Mouse (Mus musculus) gastrocnemius, adult 18-20 months (tissue): ENCODE measurements around the gene Jade1. TPM values are rescaled to one million over a fixed set of nuclear protein-coding genes. Genes with fewer than 3 reads are reported as not detected.
A peak's percentile ranks its signal among the peaks of the same experiment; 100 is the strongest.

Experiments
- DNase-seq: peaks from one replicate; pipeline ENCODE4 v3.0.0; 2021; ENCODE audit warnings: low spot score
- long read RNA-seq, 2 experiments: library from polyadenylated mRNA; stranded (forward); transcript quantifications; one replicate each; pipeline ENCODE4 v2.0.0; 2021
- total RNA-seq, 2 experiments: library from RNA; stranded (reverse); gene quantifications; 2 replicates each; pipeline ENCODE4 v1.2.3; 2021

Gene Jade1
- 10 to 100 TPM; 17.7 to 19.4 TPM for total RNA-seq
- long read RNA-seq, experiment 1, full-length matches to known transcripts: 10 of 14 reads
- long read RNA-seq, experiment 1, partial matches to known transcripts: 2 of 14 reads
- long read RNA-seq, experiment 1, other reads (novel, unspliced or antisense): 2 of 14 reads
- long read RNA-seq, experiment 2, full-length matches to known transcripts: 5 of 9 reads
- long read RNA-seq, experiment 2, partial matches to known transcripts: 2 of 9 reads
- long read RNA-seq, experiment 2, other reads (novel, unspliced or antisense): 2 of 9 reads

GRCm38 (mm10) chr3:41555491-41556381 is at the start of gene Jade1:
TSS of gene Jade1 (plus strand) at chr3:41555731.
- no peak for DNase-seq

- DNase-seq: peak; percentile 80
Observed at GRCm38 (mm10) chr3:41509441-41509840, 46.1 kb upstream of the Jade1 start.

GRCm38 (mm10) chr3:41510191-41510590 is 45.3 kb upstream of the Jade1 start:
- no peak for DNase-seq

- DNase-seq: no peak
Observed at GRCm38 (mm10) chr3:41510750-41511149, 44.8 kb upstream of the Jade1 start.

GRCm38 (mm10) chr3:41514003-41514402 is 41.5 kb upstream of the Jade1 start:
- DNase-seq: no peak

- no peak for DNase-seq
Observed at GRCm38 (mm10) chr3:41514683-41515305, 40.7 kb upstream of the Jade1 start.

GRCm38 (mm10) chr3:41516961-41517518 is 38.5 kb upstream of the Jade1 start:
- DNase-seq: no peak

- DNase-seq: no peak
Observed at GRCm38 (mm10) chr3:41520925-41521324, 34.6 kb upstream of the Jade1 start.

GRCm38 (mm10) chr3:41521733-41522132 is 33.8 kb upstream of the Jade1 start:
- DNase-seq: no peak

- DNase-seq: no peak
Observed at GRCm38 (mm10) chr3:41522226-41523005, 33.1 kb upstream of the Jade1 start.

GRCm38 (mm10) chr3:41523006-41523375 is 32.5 kb upstream of the Jade1 start:
- DNase-seq: no peak

- DNase-seq: no peak
Observed at GRCm38 (mm10) chr3:41523460-41523859, 32.1 kb upstream of the Jade1 start.

GRCm38 (mm10) chr3:41528291-41528969 is 27.1 kb upstream of the Jade1 start:
- no peak for DNase-seq

GRCm38 (mm10) chr3:41530156-41530555 is 25.4 kb upstream of the Jade1 start:
- DNase-seq: no peak

- DNase-seq: peak; percentile 24
Observed at GRCm38 (mm10) chr3:41531541-41531940, 24.0 kb upstream of the Jade1 start.

GRCm38 (mm10) chr3:41532109-41532508 is 23.4 kb upstream of the Jade1 start:
- DNase-seq: no peak

GRCm38 (mm10) chr3:41533660-41534059 is 21.9 kb upstream of the Jade1 start:
- DNase-seq: no peak

GRCm38 (mm10) chr3:41537957-41538356 is 17.6 kb upstream of the Jade1 start:
- DNase-seq: no peak

GRCm38 (mm10) chr3:41541313-41541712 is 14.2 kb upstream of the Jade1 start:
- no peak for DNase-seq

- no peak for DNase-seq
Observed at GRCm38 (mm10) chr3:41544451-41544850, 11.1 kb upstream of the Jade1 start.

GRCm38 (mm10) chr3:41547289-41547688 is 8.2 kb upstream of the Jade1 start:
- DNase-seq: no peak
